Mouse (Mus musculus) adrenal gland, postnatal 10 days (tissue): ENCODE data around the gene Ddx51. TPM values are rescaled to one million over a fixed set of nuclear protein-coding genes. Genes with fewer than 3 reads are reported as not detected.

Experiments
- DNase-seq: peaks from one replicate; pipeline ENCODE4 v3.0.0; 2021; ENCODE audit warnings: mixed read lengths
- microRNA-seq: library from miRNA; unstranded; fragments of <30 nt; microRNA quantifications from one replicate; pipeline ENCODE4 v1.2.0, GENCODE M21; 2021
- total RNA-seq, 2 experiments: library from RNA; stranded (reverse); gene quantifications; 2 replicates each; pipeline ENCODE4 v1.2.3; 2021

The Ddx51 gene
- total RNA-seq, 2 experiments from 2014 or later: 16.0 to 17.6 TPM

DNA sequence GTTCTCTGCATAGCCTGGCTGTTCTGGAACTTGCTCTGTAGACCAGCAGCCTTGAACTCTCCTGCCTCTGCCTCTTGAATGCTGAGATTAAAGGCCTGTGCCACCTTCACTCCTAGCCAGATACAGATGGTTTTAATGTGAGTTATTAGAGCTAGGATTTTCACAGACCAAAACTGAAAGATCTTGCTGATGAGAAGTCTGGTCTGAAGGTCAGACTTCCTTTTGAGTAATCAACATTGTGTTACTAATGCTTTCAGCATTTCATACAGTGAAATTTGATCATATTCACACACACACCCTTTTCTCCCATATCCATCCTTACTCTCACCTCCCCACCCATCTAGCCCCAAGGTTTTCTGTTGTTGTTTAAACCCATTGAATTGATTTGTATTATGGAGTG, 6.4 kb downstream of the Ddx51 start:
- DNase-seq: no peak

GRCm38 (mm10) chr5:110664041-110664440, 10.8 kb downstream of the Ddx51 start:
- no peak for DNase-seq

- no peak for DNase-seq
Observed at GRCm38 (mm10) chr5:110664750-110665269, 11.6 kb downstream of the Ddx51 start.

- DNase-seq: no peak
Observed at GRCm38 (mm10) chr5:110665486-110666121, 12.4 kb downstream of the Ddx51 start.

DNA sequence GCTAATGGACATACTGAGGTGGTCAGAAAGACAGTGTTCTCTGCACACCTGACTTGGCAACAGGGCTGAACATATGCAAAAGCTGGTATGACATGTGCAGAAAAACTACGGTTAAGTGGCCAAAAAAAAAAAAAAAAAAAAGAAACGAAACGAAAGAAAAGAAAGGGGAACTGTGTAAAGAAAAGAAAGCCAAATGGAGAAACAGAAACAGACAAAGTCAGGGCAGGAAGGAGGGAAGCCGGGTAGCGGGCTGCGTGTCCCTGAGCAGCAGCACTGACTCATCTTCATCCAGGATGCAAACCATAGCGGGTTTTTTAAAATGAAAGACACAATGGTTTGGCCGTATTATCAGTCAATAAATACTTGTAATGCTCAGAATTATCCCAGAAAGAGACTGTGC, 28.8 kb downstream of the Ddx51 start:
- DNase-seq: no peak

- no peak for DNase-seq
Observed at GRCm38 (mm10) chr5:110698617-110699016, 45.4 kb downstream of the Ddx51 start.

DNA sequence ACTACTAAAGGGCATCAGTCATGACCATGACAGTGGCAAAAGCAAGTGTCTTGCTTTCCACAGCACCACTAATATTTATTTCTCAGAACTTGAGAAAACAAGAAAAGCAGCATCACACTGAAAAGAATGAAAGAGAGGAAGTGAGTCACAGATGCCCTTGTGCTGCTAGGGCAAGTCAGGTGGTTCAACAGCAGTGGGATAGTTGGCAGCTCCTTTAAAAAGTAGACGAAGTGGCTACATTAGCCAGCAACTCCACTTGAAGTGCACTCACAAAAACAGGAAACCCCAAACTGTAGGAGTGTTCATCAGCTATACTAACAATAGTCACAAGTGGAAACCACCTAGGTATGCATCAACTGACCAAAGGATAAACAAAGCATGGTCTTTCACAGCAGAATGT, 50.8 kb downstream of the Ddx51 start:
- DNase-seq: no peak

GRCm38 (mm10) chr5:110709256-110709655, 56.0 kb downstream of the Ddx51 start:
- no peak for DNase-seq

Small RNAs within 50 kb of the gene (microRNA-seq; reads per million reads assigned to microRNA genes)
- gene Mir7026: 1.4 reads per million

Other genes starting within 250 kb of the Ddx51 start
- 10 to 100 TPM; 54.5 to 63.6 TPM for gene Fbrsl1, start 204.9 kb upstream of the Ddx51 start, total RNA-seq
- under 1 TPM; 0.27 to 0.30 TPM for gene Galnt9, start 109.1 kb upstream of the Ddx51 start, total RNA-seq
- 10 to 100 TPM; 18.2 to 19.1 TPM for gene Noc4l, start within 50 bp of the Ddx51 start, total RNA-seq
- gene Ep400, start 117.3 kb downstream of the Ddx51 start, total RNA-seq: 10 to 100 TPM; 64.7 to 76.0 TPM
- gene Pus1, start 127.2 kb downstream of the Ddx51 start, total RNA-seq: 10 to 100 TPM; 34.6 to 36.9 TPM
- 10 to 100 TPM; 49.8 to 50.4 TPM for gene Ulk1, start 156.6 kb downstream of the Ddx51 start, total RNA-seq
- 10 to 100 TPM; 21.2 to 27.7 TPM for gene Hscb, start 186.3 kb downstream of the Ddx51 start, total RNA-seq
- 1 to 10 TPM; 6.8 to 7.8 TPM for gene Chek2, start 186.5 kb downstream of the Ddx51 start, total RNA-seq
- 10 to 100 TPM; 25.0 to 29.1 TPM for gene Ttc28, start 226.4 kb downstream of the Ddx51 start, total RNA-seq